Mouse (Mus musculus): ENCODE measurements around the gene Syngr4.

DNA sequence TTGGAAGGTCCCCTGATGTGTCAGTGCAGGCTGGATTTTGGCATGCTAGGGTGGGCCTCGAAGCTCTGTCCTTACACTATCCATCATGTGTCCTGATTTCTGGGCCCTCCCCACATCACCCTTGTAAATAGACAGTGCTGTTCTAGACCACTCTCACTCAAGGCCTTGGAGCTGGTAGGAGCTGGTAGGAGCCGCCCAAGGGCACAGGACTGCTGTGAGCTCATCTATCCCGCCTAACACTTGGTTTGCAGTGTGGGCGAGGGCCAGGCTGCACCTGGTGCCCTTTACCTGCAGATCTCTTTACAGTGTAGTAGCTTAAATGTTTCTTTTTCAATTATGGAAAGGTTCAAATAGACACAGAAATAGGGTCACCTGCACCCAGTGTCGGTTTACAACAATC is 18.5 kb upstream of the Syngr4 start:
- no peak for TF ChIP-seq CTCF (IDR thresholded peaks at IDR 0.05; ENCODE audit: control insufficient read depth, insufficient read depth, low read length)
- no peak for TF ChIP-seq POLR2A (IDR thresholded peaks at IDR 0.05; ENCODE audit: borderline replicate concordance, control insufficient read depth, low read depth, low read length)
